Mouse (Mus musculus) myocyte (in vitro differentiated cells): ENCODE measurements around the gene Angptl8.

Experiments used
- E2F4 ChIP-seq: IDR thresholded peaks from one replicate; pipeline ENCODE4 v1.6.1; 2011; ENCODE audit warnings: mild to moderate bottlenecking, control low read depth, moderate library complexity; ENCODE audit not compliant: insufficient read depth
- MAX ChIP-seq: IDR thresholded peaks from one replicate; pipeline ENCODE4 v1.6.1; 2011; ENCODE audit warnings: low read depth, mild to moderate bottlenecking, control low read depth
- POLR2A ChIP-seq: IDR thresholded peaks from one replicate; pipeline ENCODE4 v1.6.1; 2011; ENCODE audit warnings: low read depth, mild to moderate bottlenecking, control low read depth, moderate library complexity; ENCODE audit not compliant: insufficient read length
- POLR2AphosphoS2 ChIP-seq: IDR thresholded peaks from one replicate; pipeline ENCODE4 v1.6.1; 2011; ENCODE audit warnings: low read depth, control low read depth; ENCODE audit not compliant: insufficient read length
- USF1 ChIP-seq: IDR thresholded peaks from one replicate; pipeline ENCODE4 v1.6.1; 2011; ENCODE audit warnings: low read depth, mild to moderate bottlenecking, control low read depth, moderate library complexity

DNA sequence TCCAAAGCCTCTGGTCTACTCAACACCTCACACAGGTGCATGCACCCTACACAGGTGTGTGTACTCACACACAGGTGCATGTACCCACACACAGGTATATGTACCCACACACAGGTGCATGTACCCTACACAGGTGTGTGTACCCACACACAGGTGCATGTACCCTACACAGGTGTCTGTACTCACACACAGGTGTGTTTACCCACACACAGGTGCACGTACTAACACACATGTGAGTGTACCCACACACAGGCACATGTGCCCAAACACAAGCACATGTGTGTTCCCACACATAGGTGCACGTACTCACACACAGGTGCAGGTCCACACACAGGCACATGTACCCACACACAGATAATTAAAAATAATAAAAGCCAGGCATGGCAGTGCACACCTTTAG lies 2.4 kb downstream of the Angptl8 start:
- TF ChIP-seq POLR2A: no peak
- no peak for TF ChIP-seq POLR2AphosphoS2
- no peak for TF ChIP-seq E2F4
- no peak for TF ChIP-seq MAX
- TF ChIP-seq USF1: no peak
